Mouse (Mus musculus): ENCODE results near the gene Apobec3.

Apobec3 gene

DNA sequence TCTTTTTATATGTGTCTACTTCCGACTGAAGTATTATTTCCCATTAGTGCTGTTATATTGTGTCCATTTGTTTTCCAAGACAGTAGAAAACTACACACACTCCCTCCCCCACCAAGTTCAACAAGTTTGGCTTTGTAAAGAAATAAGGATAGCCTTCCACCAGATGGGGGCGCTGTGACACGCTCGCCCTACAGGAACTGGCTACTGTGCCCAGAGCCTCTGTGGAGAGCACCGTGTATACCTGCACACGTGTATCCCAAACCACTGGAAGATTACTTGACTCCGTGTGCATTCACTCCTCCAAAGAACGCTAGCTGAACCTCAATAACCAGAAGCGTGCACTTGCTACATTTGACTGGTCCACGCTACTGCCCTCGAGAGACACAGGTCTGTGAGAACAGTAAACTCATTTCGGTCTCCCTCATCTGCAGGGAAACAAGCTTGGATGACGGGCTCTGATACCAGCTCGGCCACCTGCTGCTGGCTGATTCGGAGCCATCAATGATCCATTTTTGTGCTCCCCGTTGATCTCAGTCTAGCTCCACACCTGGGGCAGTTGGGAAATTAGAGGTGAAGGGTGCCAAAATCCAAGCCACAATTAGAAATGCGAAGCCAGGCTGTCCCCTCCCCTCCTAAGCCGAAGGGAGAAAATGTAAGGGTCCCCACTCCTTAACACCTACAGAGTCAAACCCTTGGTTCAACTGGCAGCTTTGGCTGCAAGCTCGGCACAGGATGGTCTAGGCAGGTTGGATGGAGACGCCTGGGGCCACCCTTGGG, at the start of gene Apobec3:
TSS of gene Apobec3 (plus strand) at position 224 of the 777 bp plus-strand sequence.
- DNase-seq (ENCODE audit: low spot score in 2 of 2) = peak; percentile 77 to 88

DNA sequence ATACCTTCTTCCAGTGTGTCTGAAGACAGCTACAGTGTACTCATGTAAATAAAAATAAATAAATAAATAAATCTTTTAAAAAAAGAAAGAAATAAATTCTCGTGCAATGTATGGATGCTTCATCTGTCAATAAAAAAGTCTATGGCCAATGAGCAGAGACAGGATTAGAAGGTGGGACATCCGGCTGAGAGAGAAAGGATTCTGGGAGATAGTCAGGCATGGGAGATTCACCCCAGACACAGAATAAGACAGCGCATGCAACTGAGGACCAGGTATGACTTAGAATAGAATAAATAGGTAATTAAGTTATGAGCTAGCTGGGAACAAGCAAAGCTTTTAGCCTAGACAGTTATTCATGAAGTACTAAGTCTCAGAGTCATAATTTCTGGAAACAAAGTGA, 48.5 kb upstream of the Apobec3 start:
- DNase-seq (ENCODE audit: low spot score in 2 of 2) = no peak

- no peak for DNase-seq (ENCODE audit: low spot score in 2 of 2)
These were observed 45.5 kb upstream of the Apobec3 start for GRCm38 (mm10) chr15:79845986-79846385.

- no peak for DNase-seq (ENCODE audit: low spot score in 2 of 2)
These were observed 44.4 kb upstream of the Apobec3 start for GRCm38 (mm10) chr15:79847100-79847499.

GRCm38 (mm10) chr15:79850143-79850542, 41.3 kb upstream of the Apobec3 start:
- DNase-seq (ENCODE audit: low spot score in 2 of 2) = no peak

DNA sequence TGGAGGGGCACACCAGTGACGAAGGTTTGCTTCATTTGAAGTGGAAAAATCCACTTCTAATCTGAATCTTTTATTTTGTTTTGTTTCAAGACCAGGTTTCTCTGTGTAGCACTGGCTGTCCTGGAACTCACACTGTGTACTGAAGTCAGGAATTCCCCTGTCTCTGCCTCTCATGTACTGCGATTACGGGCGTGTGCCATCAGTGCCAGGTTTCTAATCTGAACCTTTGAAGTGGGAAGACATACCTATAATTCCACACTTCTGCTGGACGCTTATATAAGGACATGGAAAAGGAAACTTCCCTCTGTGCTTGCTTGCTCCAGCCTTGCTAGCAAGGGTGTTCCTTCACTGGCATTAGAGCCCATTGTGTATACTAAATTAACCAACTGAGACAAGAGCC, 32.5 kb upstream of the Apobec3 start:
- DNase-seq (ENCODE audit: low spot score in 2 of 2) = no peak

- DNase-seq (ENCODE audit: low spot score in 2 of 2) = no peak
These were observed 31.6 kb upstream of the Apobec3 start for GRCm38 (mm10) chr15:79859821-79860220.

DNA sequence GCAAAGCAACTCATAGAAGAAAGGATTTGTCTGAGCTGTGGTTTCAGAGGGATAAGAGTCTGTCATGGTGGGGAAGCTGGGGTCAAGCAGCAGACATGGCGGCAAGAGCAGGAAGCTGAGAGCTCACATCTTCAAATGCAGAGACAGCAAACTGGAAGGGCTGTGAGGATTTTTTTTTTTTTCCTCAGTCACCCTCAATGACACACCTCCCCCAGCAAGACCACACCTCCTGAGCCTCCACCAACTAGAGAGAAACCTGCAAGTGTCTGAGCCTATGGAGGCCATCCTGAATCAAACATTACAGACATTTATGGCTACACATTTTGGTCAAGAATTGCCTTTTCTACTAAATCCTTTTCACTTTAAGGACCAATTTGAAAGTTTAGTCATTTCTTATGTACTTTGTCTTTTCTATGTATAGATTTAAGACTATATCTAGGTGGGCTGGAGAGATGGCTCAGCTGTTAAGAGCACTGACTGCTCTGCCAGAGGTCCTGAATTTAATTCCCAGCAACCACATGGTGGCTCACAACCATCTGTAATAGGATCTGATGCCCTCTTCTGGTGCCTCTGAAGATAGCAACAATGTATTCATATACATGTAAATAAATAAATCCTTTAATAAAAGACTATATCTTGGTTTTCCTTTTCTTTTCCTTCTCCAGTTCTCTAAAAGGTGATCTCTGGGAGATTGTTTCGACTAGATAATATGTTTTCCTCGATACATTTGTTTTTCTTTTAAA, 24.0 kb upstream of the Apobec3 start:
- DNase-seq (ENCODE audit: low spot score in 2 of 2) = no peak

DNA sequence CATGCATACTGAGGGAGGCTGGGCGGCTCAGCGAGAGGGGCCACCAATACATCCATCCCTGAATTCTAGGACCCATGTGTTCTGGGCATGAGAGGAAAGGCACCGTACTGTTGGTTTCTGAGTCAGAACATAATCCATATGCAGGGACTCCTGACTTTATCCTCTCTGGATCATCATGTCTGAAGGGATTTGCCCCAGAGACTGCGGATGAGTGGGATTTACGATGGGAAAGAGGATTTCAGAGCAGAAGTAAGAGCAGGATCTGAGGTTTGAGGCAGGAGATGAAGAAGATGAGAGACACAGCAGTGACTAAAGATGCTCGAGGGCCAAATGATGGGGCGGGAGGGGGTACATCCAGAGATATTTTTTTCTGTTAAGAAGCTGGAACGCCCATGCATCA, 17.9 kb upstream of the Apobec3 start:
- DNase-seq (ENCODE audit: low spot score in 2 of 2) = no peak

GRCm38 (mm10) chr15:79873995-79874394, 17.5 kb upstream of the Apobec3 start:
- DNase-seq (ENCODE audit: low spot score in 2 of 2) = no peak

DNA sequence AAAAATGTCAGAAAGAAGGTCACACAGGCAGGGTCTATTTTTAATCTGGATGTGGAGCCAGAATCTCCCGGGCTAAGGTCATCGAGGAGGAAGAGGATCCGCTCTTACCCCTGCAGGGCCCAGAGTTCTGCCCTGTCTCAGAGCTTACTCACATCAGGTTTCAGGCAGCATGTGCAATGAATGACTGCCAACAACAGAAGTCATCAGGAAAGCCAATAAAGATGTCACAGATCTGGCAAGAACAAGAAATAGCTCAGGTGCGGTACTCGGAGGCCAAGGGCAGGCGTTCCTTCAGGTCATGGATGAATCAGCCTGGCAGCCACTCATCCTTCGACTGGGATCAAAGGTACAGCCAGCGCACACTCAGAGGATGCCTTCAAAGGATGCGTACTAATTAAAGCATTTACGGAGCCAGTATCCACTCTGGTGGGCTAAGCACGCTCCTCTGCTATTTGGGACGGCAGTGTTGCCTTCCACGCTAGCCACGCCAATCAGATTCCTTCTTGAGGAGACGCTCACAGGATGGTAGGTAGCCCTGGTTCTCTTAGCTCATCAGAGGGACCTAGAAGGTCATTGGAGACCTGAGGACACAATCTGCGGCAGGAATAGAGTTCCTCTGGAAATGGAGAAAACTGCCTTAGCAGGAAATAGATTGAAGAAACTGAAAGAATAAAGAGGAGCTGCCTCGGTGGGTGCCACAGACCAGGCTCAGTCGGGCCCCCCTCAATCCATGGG, 16.0 kb upstream of the Apobec3 start:
- no peak for DNase-seq (ENCODE audit: low spot score in 2 of 2)

GRCm38 (mm10) chr15:79878725-79879136, 12.7 kb upstream of the Apobec3 start:
- no peak for DNase-seq (ENCODE audit: low spot score in 2 of 2)

- DNase-seq (ENCODE audit: low spot score in 2 of 2) = no peak
These were observed 12.1 kb upstream of the Apobec3 start for GRCm38 (mm10) chr15:79879319-79879718.

GRCm38 (mm10) chr15:79880477-79880876, 11.0 kb upstream of the Apobec3 start:
- no peak for DNase-seq (ENCODE audit: low spot score in 2 of 2)

- no peak for DNase-seq (ENCODE audit: low spot score in 2 of 2)
These were observed 8.7 kb upstream of the Apobec3 start for GRCm38 (mm10) chr15:79882623-79883267.

GRCm38 (mm10) chr15:79883352-79883822, 8.1 kb upstream of the Apobec3 start:
- DNase-seq (ENCODE audit: low spot score in 2 of 2) = peak; percentile 77 to 87

DNA sequence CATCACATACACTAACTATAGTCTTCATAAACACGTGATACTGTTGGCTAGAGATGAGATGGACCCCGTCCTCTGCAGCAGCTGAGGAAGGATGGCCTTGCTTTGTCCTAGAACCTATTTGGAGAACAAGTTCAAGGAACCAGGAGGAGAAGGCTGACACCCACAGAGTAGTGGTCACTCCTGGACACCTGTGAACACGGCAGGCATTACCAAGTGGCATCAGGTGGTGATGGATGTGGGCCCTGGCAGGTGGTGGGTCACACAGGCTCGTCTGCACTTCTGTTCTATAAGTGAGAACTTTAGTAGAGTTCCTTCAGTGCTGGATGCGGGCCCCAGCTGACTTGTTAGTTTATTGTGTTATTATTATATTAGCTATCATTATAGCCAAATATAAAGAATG, 6.6 kb upstream of the Apobec3 start:
- no peak for DNase-seq (ENCODE audit: low spot score in 2 of 2)

DNA sequence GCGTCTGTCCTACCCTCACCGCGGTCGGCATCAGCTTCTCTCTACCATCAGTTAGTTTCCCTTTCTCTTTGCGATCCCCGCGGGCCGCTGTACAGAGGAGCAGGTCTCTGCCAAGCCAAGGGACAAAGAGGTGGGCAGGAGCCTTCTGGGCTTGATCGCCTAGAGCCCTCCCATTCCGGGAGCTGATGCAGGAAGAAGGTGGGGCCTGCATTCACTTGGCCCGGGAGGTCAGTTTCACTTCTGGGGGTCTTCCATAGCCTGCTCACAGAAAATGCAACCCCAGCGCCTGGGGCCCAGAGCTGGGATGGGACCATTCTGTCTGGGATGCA, 718 bp downstream of the Apobec3 start:
- peak; percentile 65 to 67 for DNase-seq (ENCODE audit: low spot score in 2 of 2)

- DNase-seq (ENCODE audit: low spot score in 2 of 2) = no peak
These were observed 1.8 kb downstream of the Apobec3 start for GRCm38 (mm10) chr15:79892995-79893823.

- DNase-seq (ENCODE audit: low spot score in 2 of 2) = no peak
These were observed 2.3 kb downstream of the Apobec3 start for GRCm38 (mm10) chr15:79893824-79894123.

DNA sequence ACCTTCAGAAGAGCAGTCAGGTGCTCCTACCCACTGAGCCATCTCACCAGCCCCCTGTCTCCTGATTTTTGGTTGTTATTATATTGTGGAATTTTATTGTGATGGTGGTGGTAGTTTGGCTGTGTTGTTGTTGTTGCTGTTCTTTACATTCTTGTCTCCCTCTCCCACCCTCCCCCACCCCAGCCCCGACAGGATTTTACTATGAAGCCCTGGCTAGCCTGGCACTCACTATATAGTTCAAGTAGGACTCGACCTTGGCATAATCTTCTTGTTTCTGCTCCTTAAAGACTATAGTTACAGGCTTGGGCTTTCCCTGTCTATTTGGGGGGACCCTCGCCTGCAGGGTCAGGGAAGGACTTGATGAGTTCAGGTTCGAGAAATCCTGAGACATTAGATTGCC, 2.9 kb downstream of the Apobec3 start:
- no peak for DNase-seq (ENCODE audit: low spot score in 2 of 2)

All from spleen, postnatal 14 days (tissue).